Mouse (Mus musculus): Measurements from ENCODE around the gene Plcl2. TPM values are rescaled to one million over a fixed set of nuclear protein-coding genes. Genes with fewer than 3 reads are reported as not detected.
"Not testable (repeated sequence)": the region's sequence is repeated elsewhere in the genome, so short reads cannot be mapped to it uniquely, and the experiment has no call there.

Gene Plcl2
- polyA plus RNA-seq, 1 experiment, result 2.4 TPM

DNA sequence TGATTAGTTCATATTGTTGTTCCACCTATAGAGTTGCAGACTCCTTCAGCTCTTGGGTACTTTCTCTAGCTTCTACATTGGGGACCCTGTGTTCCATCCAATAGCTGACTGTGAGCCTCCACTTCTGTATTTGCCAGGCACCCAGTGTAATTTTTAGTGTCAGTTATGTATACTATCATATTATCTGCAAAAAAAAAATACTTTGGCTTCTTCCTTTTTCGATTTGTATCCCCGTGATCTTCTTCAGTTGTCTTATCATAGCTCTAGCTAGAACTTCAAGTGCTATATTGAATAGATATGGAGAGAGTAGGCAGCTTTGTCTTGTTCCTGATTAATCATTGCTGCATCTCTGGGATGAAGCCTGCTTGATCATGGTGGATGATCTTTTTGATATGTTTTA is 25.7 kb downstream of the Plcl2 start:
- not testable (repeated sequence) for DNase-seq (ENCODE audit: low spot score)

DNA sequence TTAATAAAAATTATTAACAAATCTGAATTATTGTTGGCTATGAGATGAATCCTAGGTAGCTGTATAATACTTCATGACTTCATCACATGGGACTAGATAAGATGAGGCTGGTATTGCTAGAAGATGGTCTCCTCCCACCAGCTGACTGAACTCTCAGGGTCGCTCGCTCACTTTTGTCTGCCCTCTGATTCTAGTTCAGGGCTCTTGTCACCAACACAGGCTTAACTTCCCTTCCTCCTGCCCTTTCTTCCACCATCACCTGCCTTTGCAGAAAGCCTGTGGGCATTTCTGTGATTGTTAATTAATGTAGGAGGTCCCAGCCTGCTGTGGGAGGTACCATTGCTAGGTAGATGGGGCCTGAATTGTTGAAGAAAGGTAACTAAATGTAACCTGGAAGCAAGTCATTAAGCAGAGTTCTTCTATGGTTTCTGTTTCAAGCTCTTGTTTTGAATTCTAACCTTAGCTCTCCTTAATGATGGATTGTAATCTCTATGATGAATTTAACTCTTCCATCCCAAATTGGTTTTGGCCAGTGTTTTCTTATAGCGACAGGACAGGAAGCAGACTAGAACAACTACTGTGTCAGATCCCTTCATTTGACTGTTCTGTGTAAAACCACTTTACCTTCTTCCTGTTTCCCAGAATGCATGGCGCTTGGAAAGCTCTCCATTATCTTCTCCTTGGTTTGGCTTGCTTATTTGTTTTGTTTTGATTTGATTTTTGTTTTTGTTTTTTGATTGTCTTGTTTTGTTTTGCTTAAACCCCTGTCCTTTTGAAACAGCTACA is 27.4 kb downstream of the Plcl2 start:
- no peak for DNase-seq (ENCODE audit: low spot score)

DNA sequence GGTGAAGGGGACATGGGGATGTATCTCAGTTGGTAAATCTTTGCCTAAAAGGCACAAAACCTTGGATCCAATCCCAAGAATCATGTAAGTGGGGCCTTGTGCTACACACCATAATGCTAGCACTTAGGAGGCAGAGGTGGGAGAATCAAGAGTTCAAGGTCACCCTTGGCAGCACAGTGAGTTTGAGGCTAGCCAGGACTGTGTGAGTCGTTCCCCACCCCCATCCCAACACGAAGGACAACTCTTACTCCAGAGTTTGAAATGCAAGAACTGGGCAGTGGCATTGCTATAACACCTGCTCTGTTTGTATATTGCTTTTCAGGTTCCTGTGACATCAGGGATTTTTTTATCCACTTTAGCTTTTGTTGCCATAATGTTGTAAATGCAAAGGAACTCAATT is 28.6 kb downstream of the Plcl2 start:
- DNase-seq (ENCODE audit: low spot score), result no peak

DNA sequence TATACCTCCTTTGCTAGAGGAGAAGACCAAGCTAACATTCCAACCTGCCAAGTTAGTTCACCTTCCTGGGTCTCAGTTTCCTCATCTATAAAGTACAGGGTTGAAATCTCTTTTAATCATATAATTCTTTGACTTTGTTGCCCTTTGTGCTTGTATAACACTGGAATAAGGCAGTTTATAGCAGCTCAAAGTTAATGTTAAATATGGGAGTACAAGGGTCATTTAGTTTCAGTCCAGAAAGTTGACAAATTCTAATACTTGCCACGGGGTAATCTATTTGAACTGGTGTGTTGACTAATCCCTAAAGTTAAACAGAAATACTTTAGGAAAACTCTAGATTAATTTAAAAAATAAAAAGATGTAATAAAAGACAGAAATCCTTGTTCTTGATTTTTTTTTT is 35.7 kb downstream of the Plcl2 start:
- DNase-seq (ENCODE audit: low spot score), result no peak

DNA sequence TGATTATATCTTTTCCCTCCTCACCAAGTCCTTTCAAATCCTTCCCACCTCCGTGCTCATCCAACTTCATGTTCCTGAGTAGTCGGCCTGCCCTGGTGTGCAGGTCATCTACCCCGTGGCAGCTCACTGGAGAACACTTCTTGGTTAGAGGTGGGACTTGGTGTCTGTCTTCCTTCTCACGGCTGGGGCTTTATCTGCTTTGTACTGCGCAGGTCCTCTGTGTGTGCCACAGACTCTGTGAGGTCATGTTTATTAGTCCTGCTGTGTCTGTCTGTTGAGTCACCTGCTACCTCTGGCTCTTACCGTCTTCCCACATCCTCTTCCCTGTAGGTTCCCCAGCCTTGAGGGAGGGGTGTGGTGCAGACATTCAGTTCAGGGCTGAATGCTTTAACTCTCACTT is 36.1 kb downstream of the Plcl2 start:
- DNase-seq (ENCODE audit: low spot score), result no peak

DNA sequence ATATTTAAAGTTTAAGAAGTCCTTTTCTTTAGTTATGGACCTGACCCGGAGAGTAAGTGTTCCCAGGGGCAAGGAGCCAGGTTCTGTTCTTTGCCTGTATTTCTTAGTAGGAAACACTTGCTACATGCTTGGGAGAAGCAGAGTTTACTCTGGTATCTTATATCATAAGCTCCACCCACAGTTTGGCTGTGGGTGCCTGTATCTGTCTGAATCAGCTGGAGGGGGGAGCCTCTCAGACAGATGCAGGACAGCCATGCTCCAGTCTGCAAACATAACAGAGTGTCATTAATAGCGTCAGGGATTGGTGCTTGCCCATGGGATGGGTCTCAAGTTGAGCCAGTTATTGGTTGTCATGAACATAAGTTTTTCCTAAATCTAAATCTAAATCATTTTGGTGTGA is 42.9 kb downstream of the Plcl2 start:
- DNase-seq (ENCODE audit: low spot score), result no peak

DNA sequence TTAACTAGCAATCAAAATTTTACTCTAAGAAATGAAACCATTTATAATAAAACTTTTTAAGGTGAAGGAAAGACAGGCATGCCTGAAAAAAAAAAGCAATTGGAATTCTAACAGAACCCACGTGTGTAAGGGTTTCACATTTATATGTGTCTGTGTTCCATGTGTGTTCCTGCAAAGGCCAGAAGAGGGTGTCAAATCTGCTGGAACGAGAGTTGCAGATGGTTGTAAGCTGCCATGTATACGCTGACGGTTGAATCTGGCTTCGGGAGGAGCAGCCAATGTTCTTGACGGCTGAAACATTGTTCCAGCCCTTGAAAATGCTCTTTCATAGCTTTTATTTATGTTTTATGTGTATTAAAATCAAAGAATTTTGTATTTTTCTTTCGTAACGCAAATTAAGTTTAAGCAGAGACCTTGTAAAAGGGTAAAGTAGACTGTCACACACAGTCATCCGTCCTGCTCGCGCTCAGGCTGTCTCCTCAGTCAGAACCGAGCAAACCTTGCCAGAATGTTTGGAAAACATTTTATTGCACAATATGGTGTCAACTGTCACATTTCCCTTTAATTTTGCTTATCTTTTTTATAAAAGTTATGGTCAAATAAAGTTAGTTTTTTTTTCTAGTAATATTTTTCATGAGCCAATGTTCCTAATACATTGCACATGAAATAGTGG is 48.5 kb downstream of the Plcl2 start:
- no peak for DNase-seq (ENCODE audit: low spot score)

DNA sequence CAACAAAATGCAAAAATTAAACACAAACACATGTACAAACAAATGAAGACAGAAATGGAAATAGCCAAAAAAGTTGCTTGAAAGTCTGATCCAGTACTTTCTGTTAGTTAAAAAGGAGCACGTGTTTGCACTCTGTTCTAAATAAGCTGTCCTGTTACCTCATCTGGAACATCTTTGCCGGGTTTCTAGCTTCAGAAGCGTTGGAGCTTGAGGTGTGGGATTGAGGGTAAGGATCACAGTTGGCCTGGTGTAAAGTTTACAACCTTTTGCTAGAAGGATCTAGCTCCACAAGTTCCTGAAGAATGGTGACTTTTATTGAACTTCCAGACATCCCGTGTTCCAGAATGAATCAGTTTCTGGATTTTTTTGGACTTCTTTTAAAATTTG is 49.0 kb downstream of the Plcl2 start:
- DNase-seq (ENCODE audit: low spot score), result no peak

DNA sequence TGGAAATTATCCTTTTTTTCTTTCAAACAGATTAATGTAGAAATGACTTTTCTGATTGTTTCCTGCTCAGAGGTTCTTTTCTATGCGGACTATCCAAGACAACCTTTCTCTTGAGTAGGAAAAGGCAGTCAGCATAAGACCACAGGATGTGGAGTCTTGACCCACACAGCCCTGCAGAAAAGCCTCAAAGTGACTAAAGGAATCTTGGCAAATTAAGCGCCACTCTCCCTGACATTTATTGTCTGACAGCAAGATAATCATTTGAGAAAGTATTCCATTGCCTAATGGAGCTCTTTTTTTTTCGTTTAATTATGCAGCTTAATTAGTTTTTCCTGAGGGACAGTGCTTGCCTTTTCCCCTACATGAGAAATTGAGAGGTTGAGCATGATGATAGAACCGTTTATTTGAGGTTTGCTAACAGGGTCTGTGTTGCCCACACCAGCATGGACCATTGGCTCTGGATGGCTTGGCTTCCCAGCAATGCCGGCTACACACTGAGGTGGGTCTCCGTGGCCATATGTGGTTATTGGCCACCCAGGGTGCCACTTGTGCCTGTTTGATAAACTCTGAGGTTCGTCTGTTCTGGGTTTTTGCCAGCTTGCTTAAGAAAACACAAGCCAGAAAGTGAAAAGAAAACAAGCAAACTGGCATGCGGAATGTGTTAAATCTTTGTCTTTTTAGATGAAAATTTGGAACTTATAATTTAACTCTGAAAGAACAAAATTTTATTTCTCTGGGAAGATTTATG is 56.3 kb downstream of the Plcl2 start:
- DNase-seq (ENCODE audit: low spot score), result no peak

DNA sequence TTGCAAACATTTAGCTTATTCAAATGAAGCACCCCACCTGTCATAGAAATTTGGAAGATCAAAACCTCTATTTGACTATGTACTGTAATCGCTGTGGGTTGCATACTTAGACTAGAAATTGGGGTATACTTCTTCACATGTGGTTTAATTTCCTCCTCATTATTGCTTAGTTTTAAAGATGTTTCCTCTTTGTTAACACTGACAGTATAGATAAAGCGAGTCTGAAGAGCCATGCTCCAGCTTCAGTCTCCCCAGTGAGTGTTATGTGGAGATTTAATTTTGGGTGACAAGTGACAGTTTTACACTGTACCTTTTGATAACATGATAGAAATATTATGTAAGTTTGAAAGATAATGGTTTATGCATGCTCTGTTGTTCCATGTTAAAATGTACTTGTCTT is 59.6 kb downstream of the Plcl2 start:
- no peak for DNase-seq (ENCODE audit: low spot score)

DNA sequence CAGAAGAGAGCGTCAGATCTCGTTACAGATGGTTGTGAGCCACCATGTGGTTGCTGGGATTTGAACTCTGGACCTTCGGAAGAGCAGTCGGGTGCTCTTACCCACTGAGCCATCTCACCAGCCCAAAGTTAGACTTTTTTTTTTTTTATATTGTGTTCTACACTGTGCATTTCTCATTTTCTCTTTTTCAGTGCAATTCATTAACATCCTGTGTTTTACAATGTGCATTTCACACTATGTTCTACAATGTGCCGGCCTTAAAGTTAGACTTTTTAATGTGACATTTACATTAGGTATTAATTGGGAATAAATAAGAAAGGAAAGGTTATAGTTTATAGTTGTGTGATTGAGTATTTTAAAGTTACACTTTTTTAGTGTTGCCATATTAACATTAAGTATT is 61.0 kb downstream of the Plcl2 start:
- not testable (repeated sequence) for DNase-seq (ENCODE audit: low spot score)

DNA sequence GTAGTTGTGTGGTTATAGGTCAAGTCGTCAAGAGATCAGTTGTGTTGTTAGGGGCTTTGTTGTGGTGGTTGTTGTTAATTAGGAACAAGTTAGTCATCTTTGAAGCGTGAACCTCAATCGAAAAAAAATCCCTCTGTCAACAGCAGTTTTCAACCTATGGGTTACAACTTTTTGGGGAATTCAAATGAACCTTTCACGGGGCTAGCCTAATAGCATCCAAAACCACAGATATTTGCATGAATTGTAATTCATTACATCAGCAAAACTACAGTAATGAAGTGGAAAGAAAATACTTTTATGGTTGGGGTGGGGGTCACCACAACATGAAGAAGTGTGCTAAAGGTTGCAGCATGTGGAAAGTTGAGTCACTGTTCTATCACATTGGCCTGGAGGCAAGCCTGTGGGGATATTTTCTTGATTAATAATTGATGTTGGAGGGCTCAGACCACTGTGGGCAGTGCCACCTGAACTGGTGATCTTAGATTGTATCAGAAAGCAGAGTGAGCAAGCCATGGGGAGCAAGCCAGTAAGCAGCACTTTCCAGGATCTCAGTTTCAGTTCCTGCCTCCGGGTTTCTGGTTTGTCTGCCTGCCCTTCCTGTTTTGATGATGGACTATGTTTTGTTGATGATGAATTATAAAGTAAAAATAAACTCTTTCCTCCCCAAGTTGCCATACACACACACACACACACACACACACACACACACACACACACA is 61.6 kb downstream of the Plcl2 start:
- DNase-seq (ENCODE audit: low spot score), result no peak

DNA sequence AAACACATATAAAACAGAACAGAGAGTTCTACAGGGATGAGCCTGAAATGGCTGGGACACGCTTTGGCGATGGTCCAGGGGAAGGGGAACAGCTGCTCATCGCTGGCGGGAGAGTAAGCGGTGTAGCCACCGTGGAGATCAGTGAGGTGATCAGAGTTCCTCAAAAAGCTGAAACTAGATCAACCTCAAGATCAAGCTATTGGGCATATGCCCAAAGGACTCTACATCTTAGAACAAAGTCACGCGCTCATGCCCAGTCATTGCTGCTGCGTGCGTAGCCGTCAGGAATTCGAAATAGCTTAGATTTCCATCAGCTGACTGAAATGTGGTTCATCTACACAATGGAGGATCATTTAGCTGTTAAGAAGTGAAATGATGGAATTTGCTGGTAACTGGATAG is 65.0 kb downstream of the Plcl2 start:
- DNase-seq (ENCODE audit: low spot score), result no peak

DNA sequence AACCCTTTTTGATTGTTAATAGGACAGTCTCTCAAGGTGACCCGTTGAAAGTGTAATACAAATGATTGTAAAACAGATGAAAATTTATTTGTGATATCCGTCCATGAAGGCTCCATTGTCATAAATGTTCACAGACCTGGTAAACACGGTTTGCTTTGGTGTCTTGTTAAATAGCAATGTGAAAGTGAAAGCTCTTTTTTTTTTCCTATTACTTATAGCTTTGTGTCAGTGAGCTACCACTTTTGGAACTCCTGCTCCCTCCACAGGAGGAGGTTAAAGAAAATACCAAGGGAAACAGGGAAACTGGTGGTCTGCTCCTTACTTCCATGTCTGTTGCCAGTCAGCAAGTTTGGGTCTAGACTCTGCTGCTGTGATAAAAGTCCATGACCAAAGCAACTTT is 71.2 kb downstream of the Plcl2 start:
- no peak for DNase-seq (ENCODE audit: low spot score)

DNA sequence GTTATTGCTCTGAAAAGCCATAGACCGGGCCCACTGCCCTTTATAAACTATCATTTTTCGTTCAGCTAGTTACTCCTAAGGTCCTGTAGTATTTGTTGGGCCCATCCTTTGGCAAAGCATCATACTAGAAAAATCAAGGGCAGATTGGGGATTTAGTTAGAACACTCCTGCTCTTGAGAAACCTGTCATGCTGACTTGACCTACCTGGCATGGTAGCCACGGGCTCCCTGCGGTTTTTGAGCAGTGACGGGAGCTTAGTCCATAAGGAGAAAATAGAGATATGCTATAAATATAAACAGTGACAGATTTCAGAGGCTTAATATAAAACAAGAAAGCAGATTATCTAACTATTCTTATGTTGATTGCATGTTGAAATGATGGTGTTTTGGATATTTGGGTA is 77.6 kb downstream of the Plcl2 start:
- DNase-seq (ENCODE audit: low spot score), result no peak

DNA sequence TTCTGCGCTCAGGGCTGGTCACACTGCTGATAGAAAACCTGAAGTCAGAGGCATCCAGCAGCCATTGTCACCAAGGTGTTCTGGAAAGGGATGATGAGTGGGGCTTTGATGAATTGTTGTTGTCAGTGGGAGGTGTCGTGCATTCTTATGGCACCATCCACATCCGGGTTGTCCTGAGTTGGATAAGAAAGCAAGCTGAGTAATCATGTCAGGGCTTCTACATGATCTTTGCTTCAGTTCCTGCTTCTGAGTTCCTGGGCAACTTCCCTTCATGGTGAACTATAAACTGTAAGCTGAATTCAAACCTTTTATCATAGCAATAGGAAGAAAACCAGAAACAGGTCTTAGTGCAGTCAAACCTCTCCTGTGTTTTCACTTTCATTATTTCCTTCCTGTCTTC is 78.7 kb downstream of the Plcl2 start:
- no peak for DNase-seq (ENCODE audit: low spot score)

DNA sequence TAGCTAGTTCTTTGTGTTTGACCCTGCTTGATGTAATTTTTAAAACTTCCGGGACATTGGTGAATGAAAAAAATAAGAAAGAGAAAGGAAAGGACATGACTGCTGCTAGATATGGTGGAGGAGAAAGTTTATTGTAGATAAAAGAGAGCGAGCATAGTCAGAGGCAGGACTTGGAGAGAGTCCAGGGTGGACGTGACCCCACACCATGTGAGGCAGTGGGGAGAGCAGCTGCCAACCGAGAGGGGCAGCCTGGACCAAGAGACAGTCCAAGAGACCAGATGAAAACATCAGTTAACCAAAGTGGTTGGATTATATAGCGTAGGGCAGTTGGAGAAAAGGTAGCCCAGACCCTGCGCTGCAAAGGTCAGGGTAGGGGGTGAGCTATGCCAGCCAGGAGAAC is 91.0 kb downstream of the Plcl2 start:
- no peak for DNase-seq (ENCODE audit: low spot score)

DNA sequence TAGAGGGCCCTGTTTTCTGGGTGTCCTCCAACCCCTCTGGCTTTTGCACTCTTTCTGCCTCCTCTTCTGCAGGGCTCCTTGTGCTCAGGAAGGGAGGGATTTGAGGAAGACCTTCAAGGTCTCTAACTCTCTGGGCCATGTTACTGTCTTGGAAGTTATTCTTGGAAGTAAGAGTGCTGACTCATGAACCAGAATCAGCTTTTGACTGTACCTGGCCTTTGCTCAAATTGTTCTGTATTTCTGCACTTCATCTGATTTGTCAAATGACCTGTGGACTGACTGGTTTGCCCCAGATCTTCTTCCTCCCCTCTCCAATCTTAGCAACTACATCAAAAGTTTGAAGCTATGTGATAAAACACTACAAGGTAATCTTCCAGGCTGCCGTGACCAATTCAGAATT is 91.5 kb downstream of the Plcl2 start:
- DNase-seq (ENCODE audit: low spot score), result no peak

DNA sequence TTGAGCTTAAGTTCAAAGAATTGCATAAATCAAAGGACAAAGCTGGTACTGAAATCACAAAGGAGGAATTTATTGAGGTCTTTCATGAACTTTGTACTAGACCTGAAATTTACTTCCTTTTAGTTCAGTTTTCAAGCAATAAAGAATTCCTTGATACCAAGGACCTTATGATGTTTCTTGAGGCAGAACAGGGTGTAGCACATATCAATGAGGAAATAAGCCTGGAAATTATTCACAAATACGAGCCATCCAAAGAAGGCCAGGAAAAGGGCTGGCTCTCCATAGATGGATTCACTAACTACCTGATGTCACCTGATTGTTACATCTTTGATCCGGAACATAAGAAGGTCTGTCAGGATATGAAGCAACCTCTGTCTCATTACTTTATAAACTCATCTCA is 97.7 kb downstream of the Plcl2 start:
- DNase-seq (ENCODE audit: low spot score), result no peak

DNA sequence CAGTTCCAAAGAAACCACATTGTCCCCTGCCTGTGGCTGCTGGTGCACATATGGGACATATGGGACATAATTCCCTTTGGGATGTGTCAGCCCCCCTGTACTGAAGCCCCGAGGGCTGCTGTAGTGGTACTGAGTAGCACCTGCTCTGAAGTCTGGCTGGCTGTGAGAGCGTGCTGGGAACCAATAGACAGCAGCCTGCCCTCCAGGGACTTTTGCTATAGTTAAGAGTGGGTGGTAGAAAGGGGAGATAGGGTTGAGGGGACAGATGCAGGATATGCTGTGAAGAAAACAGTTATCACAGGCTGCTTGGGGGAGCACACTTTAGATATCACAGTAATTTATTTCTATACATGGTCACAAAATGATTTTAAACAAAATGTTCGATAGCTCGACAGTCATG is 100.7 kb downstream of the Plcl2 start:
- no peak for DNase-seq (ENCODE audit: low spot score)

DNA sequence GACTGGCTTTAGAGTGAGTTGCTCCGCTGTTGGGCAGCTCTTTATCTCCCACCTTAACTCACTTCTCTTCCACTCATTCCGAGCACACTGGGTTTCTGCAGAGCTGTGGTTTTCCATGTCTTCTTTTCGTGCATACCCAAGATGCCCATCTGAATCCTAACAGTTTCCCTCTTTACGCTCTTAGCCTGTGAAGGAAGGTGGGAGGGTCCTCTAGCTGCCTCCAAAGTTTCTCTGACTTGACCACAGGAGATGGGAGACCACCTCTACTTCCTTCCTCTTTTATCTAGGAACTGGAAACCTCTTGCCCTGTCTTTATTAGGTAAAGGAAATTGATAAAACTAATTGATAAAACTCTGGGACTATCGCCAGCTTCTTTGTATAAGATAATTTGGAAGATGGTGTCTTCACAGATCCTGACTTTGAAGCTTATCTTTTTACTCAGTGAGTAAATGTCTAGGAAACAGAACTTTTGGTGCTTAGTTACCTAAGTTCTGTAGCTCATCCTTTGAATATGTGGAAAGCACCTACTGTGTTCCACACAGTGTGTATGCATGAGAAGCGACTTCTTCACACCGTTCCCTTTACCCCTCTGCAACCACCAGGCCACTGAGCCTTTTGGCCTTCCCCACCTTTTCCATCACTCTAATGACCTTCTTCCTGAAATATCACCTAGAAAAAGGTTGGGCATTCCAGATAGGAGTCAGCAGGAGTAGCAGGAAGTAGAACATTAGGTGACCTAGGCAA is 111.8 kb downstream of the Plcl2 start:
- no peak for DNase-seq (ENCODE audit: low spot score)

DNA sequence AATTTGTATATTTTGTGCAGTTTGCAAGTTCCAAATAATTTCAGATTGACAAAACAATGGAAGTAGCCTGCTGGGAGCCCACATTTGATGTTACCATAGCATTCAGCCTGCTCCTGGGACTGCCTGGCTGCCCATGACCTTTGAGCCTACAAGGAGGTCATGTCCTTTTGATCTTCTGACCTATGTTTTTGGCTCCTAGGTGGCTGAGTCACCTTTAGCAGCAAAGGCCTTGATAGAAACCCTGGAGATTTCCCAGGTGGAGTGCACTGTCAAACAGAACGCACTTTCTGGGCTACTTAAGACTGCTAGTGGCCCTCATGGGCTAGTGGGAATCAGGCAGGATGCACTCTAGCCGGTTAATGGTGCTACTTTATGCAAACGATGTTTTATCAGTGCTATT is 112.8 kb downstream of the Plcl2 start:
- DNase-seq (ENCODE audit: low spot score), result no peak

Measured in urinary bladder, adult 2 months (tissue).